Mouse (Mus musculus) cerebellum, adult 2 months (tissue): Measurements from ENCODE around the gene Csrp3.

ENCODE experiments used
- CTCF ChIP-seq: fragments of 200-500 bp; IDR thresholded peaks from 2 replicates; pipeline ENCODE4 v1.5.1; 2011; ENCODE audit warnings: low read depth, mild to moderate bottlenecking, control low read depth, low read length, moderate library complexity, borderline replicate concordance; ENCODE audit not compliant: insufficient read depth
- POLR2A ChIP-seq: fragments of 200-500 bp; IDR thresholded peaks from 2 replicates; pipeline ENCODE4 v1.6.1; 2011; ENCODE audit warnings: low read length, control low read depth, borderline replicate concordance; ENCODE audit not compliant: insufficient read depth

- TF ChIP-seq CTCF (no peak), POLR2A (no peak)
Observed at GRCm38 (mm10) chr7:48853496-48853895, 5.7 kb upstream of the Csrp3 start.
